Mouse (Mus musculus) cortical plate, adult 2 months (tissue): ENCODE data around the gene Nostrin.

Experiments
- CTCF ChIP-seq: fragments of 200-500 bp; IDR thresholded peaks from 2 replicates; pipeline ENCODE4 v1.5.1; 2011; ENCODE audit warnings: mild to moderate bottlenecking, control low read depth, low read length; ENCODE audit not compliant: insufficient read depth; ENCODE audit errors: extremely low read depth
- POLR2A ChIP-seq: fragments of 200-500 bp; IDR thresholded peaks from 2 replicates; pipeline ENCODE4 v1.6.1; 2011; ENCODE audit warnings: mild to moderate bottlenecking, low read length, control low read depth; ENCODE audit not compliant: insufficient read depth; ENCODE audit errors: extremely low read depth

DNA sequence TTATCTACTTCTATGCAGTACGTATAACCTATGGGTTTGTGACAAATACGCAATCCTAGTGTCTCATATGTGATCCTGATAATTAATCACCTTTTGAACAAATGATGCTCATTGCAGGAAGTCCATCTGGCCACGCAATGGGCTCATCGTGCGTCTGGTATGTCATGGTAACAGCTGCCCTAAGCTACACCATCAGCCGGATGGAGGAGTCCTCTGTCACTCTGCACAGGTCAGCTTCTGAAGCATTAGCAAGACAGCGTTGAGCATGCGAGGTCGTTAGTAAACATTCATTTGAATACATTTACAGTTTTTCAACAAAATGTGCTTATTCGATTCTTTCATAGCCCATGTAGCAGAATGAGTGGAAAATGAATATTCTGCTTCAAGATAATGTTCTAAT, 87.2 kb downstream of the Nostrin start:
- TF ChIP-seq POLR2A (no peak), CTCF (no peak)
